Mouse (Mus musculus) right cerebral cortex, adult 2 months (tissue): ENCODE results near the gene Ptpn13.

Experiments
- DNase-seq, 2 experiments: peaks; one replicate each; pipeline ENCODE4 v3.0.0; 2021 to 2022; ENCODE audit warnings: low spot score in 2 of 2

Ptpn13 gene

DNA sequence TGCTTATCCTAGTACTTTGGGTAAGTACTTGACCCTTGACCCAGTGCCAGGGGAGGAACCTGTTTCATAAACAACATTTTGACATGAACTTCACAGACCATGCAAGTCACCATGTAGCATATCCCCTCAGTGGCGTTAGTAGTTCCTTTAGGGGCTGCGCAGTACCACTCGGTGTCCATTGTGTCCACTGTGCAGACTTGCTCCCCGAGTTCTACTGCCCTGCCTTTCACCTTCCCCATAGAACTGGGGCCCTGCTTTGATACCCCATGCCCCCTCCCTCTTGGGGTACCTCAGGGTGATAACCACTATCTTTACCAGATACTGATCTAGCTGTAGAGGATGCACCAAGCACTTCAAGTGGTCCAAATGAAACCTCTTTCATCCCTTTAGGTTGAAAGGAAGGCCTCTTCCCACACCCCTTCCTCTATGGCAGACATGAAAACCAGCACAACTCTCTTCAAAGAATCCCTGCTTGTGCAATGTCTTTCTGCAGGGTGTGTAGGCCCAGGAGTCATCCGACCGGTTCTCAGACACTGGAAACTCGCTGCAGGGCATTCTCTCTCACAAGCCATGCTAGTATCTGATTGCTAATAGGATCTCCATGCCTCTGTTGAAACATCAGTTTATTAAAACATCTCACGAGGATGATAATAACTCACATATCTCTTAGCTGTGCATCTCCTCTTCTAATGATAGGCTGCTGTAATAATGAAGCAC lies 34.1 kb downstream of the Ptpn13 start:
- DNase-seq: no peak

GRCm38 (mm10) chr5:103460903-103461302 lies 35.9 kb downstream of the Ptpn13 start:
- no peak for DNase-seq

GRCm38 (mm10) chr5:103463661-103464219 lies 38.7 kb downstream of the Ptpn13 start:
- DNase-seq: no peak

- DNase-seq: no peak
These were observed 39.3 kb downstream of the Ptpn13 start for GRCm38 (mm10) chr5:103464329-103464728.

DNA sequence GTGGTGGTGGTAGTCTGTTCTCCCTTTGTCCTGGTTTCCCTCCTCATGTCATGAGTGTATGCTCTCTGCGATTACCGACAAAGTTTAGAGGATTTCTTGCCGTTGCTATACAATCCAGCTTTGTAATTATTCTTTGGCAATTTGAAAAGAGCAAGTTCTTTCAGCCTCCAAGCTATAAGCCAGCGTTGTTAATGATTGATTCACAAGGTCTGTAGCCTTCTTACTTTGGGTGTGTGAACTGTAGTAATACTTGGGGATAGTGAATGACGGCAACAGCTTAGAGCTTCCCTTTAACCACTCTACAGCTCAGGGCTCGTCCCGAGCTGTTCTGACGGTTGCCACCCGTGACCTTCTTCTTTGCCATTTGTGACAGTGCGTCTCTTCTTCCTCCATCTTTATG lies 39.8 kb downstream of the Ptpn13 start:
- no peak for DNase-seq

DNA sequence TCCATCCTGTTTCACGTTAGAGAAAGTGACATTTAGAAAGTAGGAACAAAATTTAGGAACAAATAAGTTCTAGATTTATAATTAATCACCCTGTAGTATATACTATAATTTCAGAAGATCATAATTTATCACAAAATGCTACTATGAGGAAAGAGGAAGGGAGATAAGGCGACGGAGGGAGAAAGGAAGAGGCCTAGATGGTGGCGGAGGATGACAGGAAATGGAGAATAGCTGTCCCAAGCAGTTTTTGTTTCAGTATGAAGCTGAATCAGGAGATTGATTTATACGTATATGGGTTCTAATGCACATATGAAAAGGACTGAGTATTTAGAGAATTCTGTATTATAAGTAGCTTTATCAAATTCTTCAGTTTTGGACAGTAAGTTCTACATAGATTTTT lies 47.7 kb downstream of the Ptpn13 start:
- no peak for DNase-seq

GRCm38 (mm10) chr5:103473467-103474096 lies 48.6 kb downstream of the Ptpn13 start:
- no peak for DNase-seq

DNA sequence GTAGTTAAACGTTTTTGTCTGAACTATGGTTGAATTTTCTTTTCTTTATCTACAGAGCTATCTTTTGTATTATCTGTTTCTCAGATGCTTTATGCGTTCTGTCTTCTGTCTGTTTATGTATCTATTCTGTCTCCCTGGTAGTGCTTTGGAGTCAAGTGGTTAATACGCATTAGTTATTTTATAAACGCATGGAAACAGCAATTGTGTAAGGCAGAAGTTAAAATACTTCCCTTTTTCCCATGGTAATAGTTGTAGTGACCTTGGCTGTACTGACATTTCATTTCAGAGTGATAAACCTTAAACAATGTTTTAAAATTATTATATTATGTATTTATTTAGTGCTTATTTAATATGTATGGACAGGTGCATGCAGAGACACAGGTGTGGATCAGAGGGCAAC lies 49.3 kb downstream of the Ptpn13 start:
- DNase-seq: no peak

GRCm38 (mm10) chr5:103475503-103475902 lies 50.5 kb downstream of the Ptpn13 start:
- no peak for DNase-seq

- DNase-seq: no peak
These were observed 54.5 kb downstream of the Ptpn13 start for GRCm38 (mm10) chr5:103479503-103479902.

DNA sequence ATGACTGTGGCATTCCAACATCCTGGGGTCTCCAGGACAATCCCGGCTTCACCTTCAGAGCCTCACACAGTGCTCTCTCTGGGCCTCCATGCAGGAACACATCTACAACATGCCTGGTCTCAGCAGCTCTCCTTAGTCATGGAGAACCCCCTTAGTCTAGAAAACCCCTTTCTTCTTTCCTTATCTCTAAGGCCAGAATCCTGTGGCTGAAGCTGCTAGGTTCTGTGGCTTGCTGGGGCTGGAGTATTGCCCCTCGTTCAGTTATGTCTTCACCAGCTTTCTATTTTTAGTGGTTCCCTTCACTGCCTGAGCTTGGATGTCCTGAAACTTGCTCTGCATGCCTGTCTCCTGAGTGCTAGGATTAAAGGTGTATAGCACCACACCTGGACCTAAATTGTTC lies 56.2 kb downstream of the Ptpn13 start:
- DNase-seq: no peak

GRCm38 (mm10) chr5:103487001-103487400 lies 62.0 kb downstream of the Ptpn13 start:
- no peak for DNase-seq

GRCm38 (mm10) chr5:103490964-103491363 lies 66.0 kb downstream of the Ptpn13 start:
- DNase-seq: no peak

DNA sequence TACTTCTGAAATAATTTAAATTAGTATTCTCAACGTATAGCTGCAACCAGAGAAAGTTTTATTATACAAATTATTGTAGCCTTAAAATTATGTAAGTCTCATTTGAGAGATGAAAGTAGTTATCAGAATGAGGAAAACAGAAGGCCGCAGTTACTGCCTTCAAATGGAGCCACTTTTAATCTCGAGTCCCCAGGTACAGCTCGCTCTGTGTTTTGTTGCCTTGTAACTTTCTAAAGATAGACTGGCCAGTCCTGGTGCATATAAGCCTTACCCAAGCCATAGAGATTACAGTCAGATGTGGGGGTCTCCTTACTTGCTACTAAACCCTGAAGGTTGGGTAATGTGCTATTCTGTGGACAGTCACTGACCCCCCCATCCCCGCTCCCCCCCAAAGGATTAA lies 66.8 kb downstream of the Ptpn13 start:
- no peak for DNase-seq

- no peak for DNase-seq
These were observed 72.1 kb downstream of the Ptpn13 start for GRCm38 (mm10) chr5:103497061-103497460.

- no peak for DNase-seq
These were observed 72.5 kb downstream of the Ptpn13 start for GRCm38 (mm10) chr5:103497480-103497879.

GRCm38 (mm10) chr5:103499305-103499704 lies 74.3 kb downstream of the Ptpn13 start:
- no peak for DNase-seq

- DNase-seq: no peak
These were observed 76.1 kb downstream of the Ptpn13 start for GRCm38 (mm10) chr5:103501076-103501475.

- no peak for DNase-seq
These were observed 76.8 kb downstream of the Ptpn13 start for GRCm38 (mm10) chr5:103501839-103502238.

DNA sequence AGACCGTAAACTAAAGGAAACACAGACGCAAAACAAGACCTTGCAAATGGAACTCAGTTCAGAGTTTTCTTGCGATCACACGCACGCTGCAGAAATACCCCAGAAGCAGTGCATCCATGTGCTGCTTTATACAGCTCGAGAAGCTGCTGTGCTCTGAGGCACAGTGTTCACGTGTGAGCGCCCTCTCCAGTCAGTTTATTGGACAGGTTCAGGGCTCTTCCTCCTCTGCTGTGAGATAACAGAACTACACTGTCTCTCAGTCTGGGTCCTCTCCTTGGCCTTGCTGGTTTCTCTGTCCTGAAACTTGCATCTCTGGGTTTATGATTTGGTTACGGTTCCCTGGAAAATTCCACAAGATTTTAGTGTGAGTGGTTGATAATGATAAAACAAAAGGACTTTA lies 88.2 kb downstream of the Ptpn13 start:
- DNase-seq: no peak

DNA sequence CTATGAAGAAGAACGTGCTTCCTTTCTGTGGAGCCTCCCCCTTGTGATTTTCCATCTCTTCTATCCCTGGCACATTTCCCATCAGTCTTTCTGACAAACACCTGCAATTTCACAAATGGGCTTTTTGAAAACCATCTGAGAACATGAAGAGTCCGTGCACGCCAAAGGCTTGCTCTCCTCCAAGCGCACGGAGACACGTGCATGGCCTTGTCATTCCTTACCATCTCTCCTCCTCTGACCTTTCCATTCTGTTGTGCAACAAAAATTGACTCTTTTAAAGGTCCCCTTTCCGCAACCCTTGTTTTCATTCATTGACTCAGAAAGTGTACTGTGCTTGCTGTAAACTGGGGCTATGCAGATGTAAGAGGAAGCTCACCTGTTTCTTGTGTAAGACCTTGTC lies 89.4 kb downstream of the Ptpn13 start:
- no peak for DNase-seq

DNA sequence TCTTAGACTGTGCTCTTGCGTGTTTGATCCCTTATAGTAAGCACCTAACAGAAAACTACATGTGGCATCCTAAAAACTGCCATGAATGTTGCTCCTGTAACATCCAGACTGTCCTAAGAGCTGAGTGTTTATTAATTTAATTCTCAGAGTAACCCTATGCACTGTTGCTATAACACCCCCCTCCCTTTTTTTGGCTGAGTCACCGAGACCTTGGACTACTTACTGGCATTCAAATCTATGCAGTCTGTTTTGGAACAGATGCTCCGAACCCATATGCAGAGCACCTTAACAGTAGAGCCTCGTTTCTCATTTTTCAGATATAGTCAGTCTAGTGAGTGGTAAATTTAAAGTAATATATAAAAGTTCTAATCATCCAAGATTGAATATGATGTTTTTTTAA lies 90.9 kb downstream of the Ptpn13 start:
- DNase-seq: no peak

- no peak for DNase-seq
These were observed 91.6 kb downstream of the Ptpn13 start for GRCm38 (mm10) chr5:103516555-103516954.
